Mouse (Mus musculus) heart, embryonic 14.5 days (tissue): ENCODE data around the gene Adgrl1. TPM values are rescaled to one million over a fixed set of nuclear protein-coding genes. Genes with fewer than 3 reads are reported as not detected.

ENCODE experiments used
- ATAC-seq: fragments of 200-750 bp; cut with Nextera tagmentation; 2 replicates; pipeline ENCODE4 v1.8.0; 2017; ENCODE audit warnings: low read depth, moderate TSS enrichment; ENCODE audit not compliant: insufficient number of reproducible peaks, insufficient read depth, low FRiP score
- H3K27ac ChIP-seq, 2 experiments: fragments of 200-500 bp in 1 of 2; fragments of 300-500 bp in 1 of 2; sonication (generic) in 1 of 2; replicated peaks in 1 of 2; 2 replicates each; pipeline ENCODE4 v1.5.1; 2012 to 2014; ENCODE audit warnings: low read depth in 2 of 2, low read length in 2 of 2, control low read depth in 1 of 2, mild to moderate bottlenecking in 1 of 2, mixed read lengths in 1 of 2; ENCODE audit not compliant: control insufficient read depth in 1 of 2, insufficient read depth in 1 of 2
- H3K27me3 ChIP-seq: fragments of 300-500 bp; sonication (generic); 2 replicates; pipeline ENCODE4 v1.6.1; 2014; ENCODE audit warnings: mild to moderate bottlenecking, low read length, control low read depth; ENCODE audit not compliant: control insufficient read depth, insufficient read depth
- H3K36me3 ChIP-seq: fragments of 300-500 bp; sonication (generic); 2 replicates; pipeline ENCODE4 v1.6.1; 2014; ENCODE audit warnings: mild to moderate bottlenecking, control low read depth, low read length, mixed read lengths; ENCODE audit not compliant: control insufficient read depth, insufficient read depth
- H3K4me1 ChIP-seq, 2 experiments: fragments of 200-500 bp in 1 of 2; fragments of 300-500 bp in 1 of 2; sonication (generic) in 1 of 2; 2 replicates each; pipeline ENCODE4 v1.6.1; 2012 to 2014; ENCODE audit warnings: low read length in 2 of 2, control low read depth in 1 of 2, mixed read lengths in 1 of 2; ENCODE audit not compliant: control insufficient read depth in 2 of 2, insufficient read depth in 2 of 2
- H3K4me2 ChIP-seq: fragments of 300-500 bp; sonication (generic); 2 replicates; pipeline ENCODE4 v1.6.1; 2014; ENCODE audit warnings: mild to moderate bottlenecking, low read length
- H3K4me3 ChIP-seq, 2 experiments: fragments of 200-500 bp in 1 of 2; fragments of 300-500 bp in 1 of 2; sonication (generic) in 1 of 2; 2 replicates each; pipeline ENCODE4 v1.5.1; 2012 to 2014; ENCODE audit warnings: low read length in 2 of 2, mild to moderate bottlenecking in 2 of 2, control low read depth in 1 of 2, low read depth in 1 of 2, moderate library complexity in 1 of 2; ENCODE audit not compliant: control insufficient read depth in 1 of 2, insufficient read depth in 1 of 2
- H3K9ac ChIP-seq: fragments of 300-500 bp; sonication (generic); 2 replicates; pipeline ENCODE4 v1.6.1; 2014; ENCODE audit warnings: mild to moderate bottlenecking, low read length
- H3K9me3 ChIP-seq: fragments of 300-500 bp; sonication (generic); 2 replicates; pipeline ENCODE4 v1.6.1; 2016; ENCODE audit warnings: low read length, control low read depth; ENCODE audit not compliant: control insufficient read depth
- WGBS: fragments of 180-500 bp; shearing (Covaris S2); extraction: QIAGEN DNeasy Blood & Tissue Kit; methylation state at CpG from one replicate; pipeline ENCODE4 v1.1.7; 2014; 5-methylcytosine and 5-hydroxymethylcytosine counted together
- polyA plus RNA-seq: library from polyadenylated mRNA; unstranded; fragments of >200 nt; fragmentation: Nextera tagmentation; extraction: Ambion mirVana; gene quantifications from 2 replicates; pipeline ENCODE4 v1.2.1, GENCODE M21; 2014

Gene Adgrl1
- polyA plus RNA-seq, 1 experiment from 2014 or later = 13.0 TPM

DNA sequence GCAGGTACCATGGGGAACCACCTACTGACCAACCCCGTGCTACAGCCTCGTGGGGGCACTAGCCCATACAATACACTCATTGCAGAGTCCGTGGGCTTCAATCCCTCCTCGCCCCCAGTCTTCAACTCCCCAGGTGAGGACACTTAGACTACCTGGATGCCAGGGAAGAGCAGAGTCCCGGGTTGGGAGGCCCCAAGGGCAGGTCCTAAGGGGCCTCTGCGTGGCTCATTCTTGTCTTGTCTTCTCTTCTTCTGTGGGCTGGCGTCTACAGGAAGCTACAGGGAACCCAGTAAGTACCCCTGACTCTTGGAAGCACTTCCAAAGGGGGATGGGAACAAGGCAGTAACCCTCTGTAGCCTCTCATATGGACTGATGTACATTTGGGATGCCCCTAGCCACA is 37.7 kb downstream of the Adgrl1 start:
- Histone ChIP-seq H3K9ac (no peak overlapping the region), H3K36me3 (peaks cover 66% of the 10 kb centered on the region), H3K4me3 (no peak overlapping the region), H3K9me3 (no peaks in the 10 kb centered on the region), H3K27ac (no peak overlapping the region), H3K4me1 (no peaks in the 10 kb centered on the region), H3K27me3 (no peaks in the 10 kb centered on the region), H3K4me2 (no peak overlapping the region)
- no peak for ATAC-seq
- 92% methylated on average over 7 of the region's 7 CpGs for WGBS

DNA sequence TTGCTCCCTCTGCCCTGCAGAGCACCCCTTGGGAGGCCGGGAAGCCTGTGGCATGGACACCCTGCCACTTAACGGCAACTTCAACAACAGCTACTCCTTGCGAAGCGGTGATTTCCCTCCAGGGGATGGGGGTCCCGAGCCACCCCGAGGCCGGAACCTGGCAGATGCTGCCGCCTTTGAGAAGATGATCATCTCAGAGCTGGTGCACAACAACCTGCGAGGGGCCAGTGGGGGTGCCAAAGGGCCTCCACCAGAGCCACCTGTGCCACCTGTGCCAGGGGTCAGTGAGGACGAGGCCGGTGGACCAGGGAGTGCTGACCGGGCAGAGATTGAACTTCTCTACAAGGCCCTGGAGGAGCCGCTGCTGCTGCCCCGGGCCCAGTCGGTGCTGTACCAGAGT is 38.4 kb downstream of the Adgrl1 start:
- Histone ChIP-seq H3K4me2 (no peak overlapping the region), H3K9ac (no peak overlapping the region), H3K4me1 (no peaks in the 10 kb centered on the region), H3K36me3 (peaks cover 59% of the 10 kb centered on the region), H3K27ac (no peak overlapping the region), H3K27me3 (no peaks in the 10 kb centered on the region), H3K4me3 (no peak overlapping the region), H3K9me3 (no peaks in the 10 kb centered on the region)
- ATAC-seq = no peak
- 93% methylated on average over 15 of the region's 15 CpGs for WGBS

DNA sequence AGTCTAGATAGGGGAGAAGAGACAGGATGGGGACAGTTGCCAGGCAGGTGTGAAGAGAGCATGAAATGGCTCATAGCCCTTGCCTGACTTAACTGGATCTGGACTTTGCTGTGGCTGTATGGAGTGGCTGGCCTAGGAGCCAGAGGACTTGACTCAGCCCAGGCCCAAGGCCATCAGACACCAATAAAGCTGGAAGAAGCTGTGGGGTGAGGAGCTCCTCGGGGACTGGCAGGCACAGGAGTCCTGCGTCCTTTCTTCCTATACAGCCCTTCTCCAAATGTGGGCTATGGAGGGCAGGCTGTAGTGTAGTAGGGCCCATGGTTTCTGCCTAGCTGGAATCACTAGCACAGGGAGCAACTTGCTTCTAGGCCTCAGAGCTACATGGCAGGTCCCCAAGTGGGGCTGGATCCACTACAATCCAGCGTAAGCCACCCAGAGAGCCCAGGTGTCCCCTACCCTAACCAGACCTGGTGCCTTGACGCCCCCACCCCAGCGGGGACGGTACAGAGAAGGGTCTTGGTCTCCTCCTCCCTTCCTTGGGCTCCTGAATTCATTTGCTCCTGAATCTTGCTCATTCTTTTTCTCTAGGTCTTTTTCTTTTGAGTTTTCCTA is 41.3 kb downstream of the Adgrl1 start:
- H3K4me2 ChIP-seq = no peak overlapping the region
- H3K4me1 ChIP-seq = no peaks in the 10 kb centered on the region
- H3K27me3 ChIP-seq = no peaks in the 10 kb centered on the region
- WGBS = 78% methylated on average over 6 of the region's 6 CpGs
- H3K36me3 ChIP-seq = peaks cover 31% of the 10 kb centered on the region
- no peak overlapping the region for H3K9ac ChIP-seq
- no peak overlapping the region for H3K27ac ChIP-seq
- H3K9me3 ChIP-seq = no peaks in the 10 kb centered on the region
- H3K4me3 ChIP-seq = no peak overlapping the region
- no peak for ATAC-seq

DNA sequence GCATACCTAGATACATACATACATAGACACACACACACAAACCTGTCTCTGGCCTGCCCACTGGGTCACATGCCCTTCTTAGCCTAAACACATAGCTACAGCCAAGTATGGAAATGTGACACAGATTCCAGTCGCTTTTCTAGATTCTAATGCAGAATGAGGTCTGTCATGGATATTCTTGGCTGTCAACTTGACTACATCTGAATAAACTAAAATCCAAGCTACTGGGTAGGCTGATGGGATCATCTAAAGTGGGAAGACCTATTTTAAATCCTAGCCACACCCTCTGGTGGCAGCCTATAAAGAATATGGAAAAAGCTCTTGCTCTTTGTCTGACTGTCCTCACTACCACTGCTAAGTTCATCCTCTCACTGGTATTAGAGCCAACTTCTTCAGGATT is 42.5 kb downstream of the Adgrl1 start:
- Histone ChIP-seq H3K27me3 (no peaks in the 10 kb centered on the region), H3K9ac (no peak overlapping the region), H3K36me3 (peaks cover 18% of the 10 kb centered on the region), H3K4me2 (no peak overlapping the region), H3K27ac (no peak overlapping the region), H3K4me3 (no peak overlapping the region), H3K9me3 (no peaks in the 10 kb centered on the region), H3K4me1 (no peaks in the 10 kb centered on the region)
- ATAC-seq = no peak
- WGBS = 85% methylated on average over 1 of the region's 1 CpGs

DNA sequence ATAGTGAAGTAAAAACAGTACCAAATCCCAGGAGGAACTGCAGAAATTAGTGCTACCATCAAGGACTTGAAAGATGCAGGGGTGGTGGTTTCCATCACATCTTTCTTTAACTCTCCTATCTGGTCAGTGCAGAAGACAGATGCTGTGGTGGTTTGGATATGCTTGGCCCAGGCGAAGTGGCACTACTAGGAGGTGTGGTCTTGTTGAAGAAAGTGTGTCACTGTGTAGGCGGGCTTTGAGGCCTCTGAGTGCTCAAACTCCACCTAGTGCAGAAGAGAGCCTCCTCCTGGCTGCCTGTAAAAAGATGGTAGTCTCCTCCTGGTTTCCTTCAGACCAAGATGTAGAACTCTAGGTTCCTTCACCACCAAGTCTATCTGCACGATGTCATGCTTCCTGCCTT is 45.6 kb downstream of the Adgrl1 start:
- H3K9me3 ChIP-seq = no peaks in the 10 kb centered on the region
- no peaks in the 10 kb centered on the region for H3K36me3 ChIP-seq
- ATAC-seq = no peak
- no peak overlapping the region for H3K4me2 ChIP-seq
- H3K9ac ChIP-seq = no peak overlapping the region
- H3K27ac ChIP-seq = no peak overlapping the region
- no peaks in the 10 kb centered on the region for H3K27me3 ChIP-seq
- WGBS = 64% methylated on average over 3 of the region's 3 CpGs
- no peak overlapping the region for H3K4me3 ChIP-seq
- H3K4me1 ChIP-seq = no peaks in the 10 kb centered on the region

DNA sequence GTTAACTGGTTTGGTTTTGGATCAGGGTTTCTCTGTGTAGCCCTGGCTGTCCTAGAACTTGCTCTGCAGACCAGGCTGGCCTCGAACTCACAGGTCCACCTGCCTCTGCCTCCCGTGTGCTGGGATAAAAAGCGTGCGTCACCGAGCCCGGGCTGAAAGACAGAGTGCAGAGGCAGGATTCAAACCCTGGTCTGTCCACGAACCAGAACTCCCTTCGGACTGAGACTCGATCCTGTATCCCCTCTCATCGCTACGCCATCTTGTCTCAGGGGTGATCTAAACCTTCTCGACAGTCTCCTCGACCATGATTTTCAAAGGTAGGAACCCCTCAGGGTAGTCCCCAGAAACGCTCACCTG is 54.8 kb downstream of the Adgrl1 start:
- H3K27ac ChIP-seq = no peak overlapping the region
- no peak for ATAC-seq
- peak overlapping the region; percentile 46 to 66 for H3K4me3 ChIP-seq
- H3K9me3 ChIP-seq = no peaks in the 10 kb centered on the region
- H3K4me1 ChIP-seq = peaks cover 9 to 15% of the 10 kb centered on the region in 2 experiments
- peak overlapping the region; percentile 65 for H3K4me2 ChIP-seq
- no peaks in the 10 kb centered on the region for H3K27me3 ChIP-seq
- 1% methylated on average over 14 of the region's 14 CpGs for whole genome bisulfite sequencing
- H3K9ac ChIP-seq = peak overlapping the region; percentile 65
- H3K36me3 ChIP-seq = no peaks in the 10 kb centered on the region

DNA sequence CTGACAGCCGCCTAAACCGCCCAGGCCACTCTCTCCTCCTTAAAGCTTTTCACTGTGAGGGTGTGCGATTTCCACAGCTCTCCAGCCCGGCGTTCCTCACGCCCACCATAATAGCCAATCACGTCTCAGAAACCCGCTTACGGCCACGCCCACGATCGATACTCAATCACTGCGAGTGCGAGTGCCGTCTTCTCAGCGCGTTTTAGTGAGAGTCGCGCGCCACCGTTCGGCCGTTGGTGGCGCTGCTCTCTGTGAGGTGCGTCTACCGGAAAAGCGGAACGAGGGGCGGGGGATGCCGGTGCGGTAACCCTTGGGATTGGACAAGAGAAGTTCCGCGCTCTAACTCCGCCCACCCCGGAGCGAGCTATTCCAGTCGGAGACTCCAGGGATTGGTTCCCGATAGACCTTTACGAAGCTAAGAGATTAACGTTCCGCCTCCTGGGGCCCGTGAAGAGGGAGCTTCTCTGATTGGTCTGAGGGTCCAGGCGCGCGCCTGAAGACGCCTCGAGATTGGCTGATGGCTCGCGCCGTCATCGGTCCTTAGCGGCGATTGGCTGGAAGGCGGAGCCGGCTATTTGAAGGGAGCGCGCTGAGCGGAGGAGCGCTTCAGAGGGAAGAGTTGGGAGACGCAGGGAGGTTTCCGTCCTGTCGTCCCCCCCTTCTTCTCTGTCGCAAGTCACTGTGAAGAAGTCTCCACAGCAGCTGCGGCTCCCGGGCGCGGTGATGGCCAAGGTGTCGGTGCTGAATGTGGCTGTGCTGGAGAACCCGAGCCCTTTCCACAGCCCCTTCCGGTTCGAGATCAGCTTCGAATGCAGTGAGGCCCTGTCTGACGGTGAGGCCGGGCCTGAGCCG is 55.4 kb downstream of the Adgrl1 start, which contains the start of the genes Gm10644 and Asf1b:
TSS of gene Gm10644 (minus strand) at position 100 of the 852 bp plus-strand sequence.
TSS of gene Asf1b (plus strand) at position 402 of the 852 bp plus-strand sequence.
- WGBS = under 1% methylated on average over 70 of the region's 75 CpGs
- peak; percentile 99 for ATAC-seq
- H3K4me1 ChIP-seq = peaks cover 9 to 15% of the 10 kb centered on the region in 2 experiments
- H3K36me3 ChIP-seq = no peaks in the 10 kb centered on the region
- H3K4me3 ChIP-seq = peak within 1 kb of the TSS; percentile 66 to 80
- no peak within 1 kb of the TSS for H3K27ac ChIP-seq
- H3K27me3 ChIP-seq = no peaks in the 10 kb centered on the region
- H3K9me3 ChIP-seq = no peaks in the 10 kb centered on the region
- H3K4me2 ChIP-seq = peak within 1 kb of the TSS; percentile 90
- H3K9ac ChIP-seq = peak within 1 kb of the TSS; percentile 77
